Mouse (Mus musculus): ENCODE results near the gene Rtn1. TPM values are rescaled to one million over a fixed set of nuclear protein-coding genes. Genes with fewer than 3 reads are reported as not detected.

Rtn1 gene
- total and polyA plus RNA-seq, 2 experiments from 2014 or later: 1,894 to 3,445 TPM

DNA sequence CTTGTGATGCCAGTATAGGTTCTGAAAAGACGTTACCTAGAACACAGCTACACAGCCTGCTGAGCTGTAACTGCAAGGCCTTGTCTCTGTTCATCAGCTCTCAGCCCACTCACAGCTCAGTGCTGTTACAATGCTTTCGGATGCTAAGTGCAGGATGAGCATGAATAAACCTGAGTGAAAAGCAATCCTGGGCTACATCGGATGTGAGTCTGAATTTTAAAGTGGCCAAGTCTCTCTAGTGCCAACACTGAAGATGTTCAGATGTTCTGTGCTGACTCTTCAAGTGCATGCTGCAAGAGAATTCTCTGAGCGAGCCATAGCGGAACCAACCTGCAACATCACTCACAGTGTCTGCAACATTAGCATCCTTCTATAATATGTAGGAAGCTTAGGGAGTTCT is 32.5 kb downstream of the Rtn1 start:
- Histone ChIP-seq H3K4me2 (ENCODE audit: low read depth, low read length) (no peak overlapping the region), H3K4me3 (ENCODE audit: low read length) (no peak overlapping the region), H3K27me3 (ENCODE audit: insufficient read depth, low read length) (no peaks in the 10 kb centered on the region), H3K36me3 (ENCODE audit: insufficient read depth, low read length) (no peaks in the 10 kb centered on the region), H3K9me3 (ENCODE audit: low read length) (no peaks in the 10 kb centered on the region), H3K9ac (replicated peaks; ENCODE audit: low read length) (no peak overlapping the region), H3K4me1 (ENCODE audit: insufficient read depth, low read length) (peaks cover 26% of the 10 kb centered on the region; the same call in 1 of the 2 replicates), H3K27ac (no peak overlapping the region)
- ATAC-seq (no peak), DNase-seq (ENCODE audit: low spot score) (no peak)
- 62% methylated on average over 5 of the region's 5 CpGs for WGBS
- TF ChIP-seq CTCF (IDR thresholded peaks at IDR 0.05; ENCODE audit: low read depth): no peak

GRCm38 (mm10) chr12:72374823-72375225 is 34.0 kb downstream of the Rtn1 start:
- peak overlapping the region; percentile 40 for H3K4me2 ChIP-seq (ENCODE audit: low read depth, low read length)
- H3K4me1 ChIP-seq (ENCODE audit: insufficient read depth, low read length): peaks cover 26% of the 10 kb centered on the region; the same call in 1 of the 2 replicates
- DNase-seq (ENCODE audit: low spot score): peak; percentile 86
- 11% methylated on average over 11 of the region's 11 CpGs for WGBS
- no peak overlapping the region for H3K4me3 ChIP-seq (ENCODE audit: low read length)
- peak overlapping the region; percentile 31; the same call in 1 of the 2 replicates for H3K9ac ChIP-seq (replicated peaks; ENCODE audit: low read length)
- peak overlapping the region; percentile 84 for H3K27ac ChIP-seq
- no peak for TF ChIP-seq CTCF (IDR thresholded peaks at IDR 0.05; ENCODE audit: low read depth)
- no peaks in the 10 kb centered on the region for H3K27me3 ChIP-seq (ENCODE audit: insufficient read depth, low read length)
- ATAC-seq: peak; percentile 78
- H3K36me3 ChIP-seq (ENCODE audit: insufficient read depth, low read length): no peaks in the 10 kb centered on the region
- no peaks in the 10 kb centered on the region for H3K9me3 ChIP-seq (ENCODE audit: low read length)

DNA sequence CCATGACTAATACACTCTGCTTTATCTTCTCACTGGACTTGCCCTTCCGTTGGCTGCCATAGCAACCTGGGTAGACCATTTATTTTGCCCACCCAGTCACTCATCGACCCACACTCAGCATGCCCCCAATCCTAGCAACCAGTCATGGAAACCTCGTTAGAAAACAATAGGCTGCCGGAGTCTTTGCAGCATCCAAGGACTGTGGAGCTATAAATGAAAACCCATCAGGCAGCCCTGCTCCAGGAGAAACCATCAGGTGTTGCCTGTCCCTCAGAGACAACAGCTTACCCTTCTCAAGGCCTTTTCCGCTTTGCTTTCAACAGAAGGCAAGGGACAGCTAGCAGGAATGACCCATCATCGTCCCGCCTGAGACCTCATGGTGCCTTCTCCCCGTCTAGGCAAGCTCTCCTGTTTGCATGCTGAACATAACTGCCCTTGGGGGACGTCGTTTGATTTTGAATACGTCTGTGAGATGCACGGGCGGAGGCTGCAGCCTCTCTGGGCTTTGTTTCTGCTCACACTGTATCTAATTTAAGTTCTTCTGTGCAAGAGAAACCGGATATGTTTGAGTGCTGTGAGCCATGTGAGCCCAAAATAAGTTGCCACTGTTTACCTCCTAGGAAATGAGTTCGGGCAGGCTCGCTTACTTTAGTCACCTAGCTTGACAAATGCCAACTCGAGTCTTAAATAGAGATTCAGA is 34.8 kb downstream of the Rtn1 start:
- Histone ChIP-seq H3K27ac (peak overlapping the region; percentile 84), H3K4me2 (ENCODE audit: low read depth, low read length) (peak overlapping the region; percentile 40), H3K36me3 (ENCODE audit: insufficient read depth, low read length) (no peaks in the 10 kb centered on the region), H3K4me3 (ENCODE audit: low read length) (no peak overlapping the region), H3K27me3 (ENCODE audit: insufficient read depth, low read length) (no peaks in the 10 kb centered on the region), H3K9me3 (ENCODE audit: low read length) (no peaks in the 10 kb centered on the region), H3K4me1 (ENCODE audit: insufficient read depth, low read length) (peaks cover 26% of the 10 kb centered on the region; the same call in 1 of the 2 replicates), H3K9ac (replicated peaks; ENCODE audit: low read length) (no peak overlapping the region)
- WGBS: 13% methylated on average over 17 of the region's 17 CpGs
- TF ChIP-seq CTCF (IDR thresholded peaks at IDR 0.05; ENCODE audit: low read depth): no peak
- peak; percentile 87 for ATAC-seq
- peak; percentile 81 for DNase-seq (ENCODE audit: low spot score)

GRCm38 (mm10) chr12:72370081-72370480 is 38.8 kb downstream of the Rtn1 start:
- TF ChIP-seq CTCF (IDR thresholded peaks at IDR 0.05; ENCODE audit: low read depth): no peak
- 43% methylated on average over 5 of the region's 5 CpGs for WGBS
- H3K27ac ChIP-seq: no peak overlapping the region
- ATAC-seq (no peak), DNase-seq (ENCODE audit: low spot score) (peak; percentile 62)
- H3K4me2 ChIP-seq (ENCODE audit: low read depth, low read length): no peak overlapping the region
- H3K9ac ChIP-seq (replicated peaks; ENCODE audit: low read length): no peak overlapping the region
- H3K4me1 ChIP-seq (ENCODE audit: insufficient read depth, low read length): peaks cover 35% of the 10 kb centered on the region
- H3K9me3 ChIP-seq (ENCODE audit: low read length): no peaks in the 10 kb centered on the region
- H3K36me3 ChIP-seq (ENCODE audit: insufficient read depth, low read length): no peaks in the 10 kb centered on the region
- H3K27me3 ChIP-seq (ENCODE audit: insufficient read depth, low read length): no peaks in the 10 kb centered on the region
- H3K4me3 ChIP-seq (ENCODE audit: low read length): no peak overlapping the region

DNA sequence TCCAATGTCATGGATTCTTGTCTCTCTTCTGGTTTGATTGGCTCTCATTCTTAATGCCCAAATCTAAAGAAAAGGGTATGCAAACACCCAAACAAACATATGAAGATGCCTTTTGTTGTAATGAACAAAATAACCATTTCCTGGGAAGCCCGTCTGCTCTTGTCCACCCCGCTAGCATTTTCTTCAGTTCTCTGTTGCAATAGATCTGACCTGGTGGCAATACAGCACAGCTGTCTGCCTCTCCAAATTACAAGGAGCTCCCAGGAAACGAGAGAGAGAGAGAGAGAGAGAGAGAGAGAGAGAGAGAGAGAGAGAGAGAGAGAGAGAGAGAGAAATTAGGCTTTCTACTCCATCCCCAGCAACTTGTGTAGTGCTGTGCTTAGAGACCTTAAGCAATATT is 42.1 kb downstream of the Rtn1 start:
- Histone ChIP-seq H3K4me1 (ENCODE audit: insufficient read depth, low read length) (peaks cover 20% of the 10 kb centered on the region), H3K4me3 (ENCODE audit: low read length) (no peak overlapping the region), H3K4me2 (ENCODE audit: low read depth, low read length) (no peak overlapping the region), H3K27me3 (ENCODE audit: insufficient read depth, low read length) (no peaks in the 10 kb centered on the region), H3K36me3 (ENCODE audit: insufficient read depth, low read length) (no peaks in the 10 kb centered on the region), H3K9me3 (ENCODE audit: low read length) (no peaks in the 10 kb centered on the region), H3K27ac (peak overlapping the region; percentile 61; the same call in 1 of the 2 replicates), H3K9ac (replicated peaks; ENCODE audit: low read length) (no peak overlapping the region)
- TF ChIP-seq CTCF (IDR thresholded peaks at IDR 0.05; ENCODE audit: low read depth): no peak
- no peak for ATAC-seq
- DNase-seq (ENCODE audit: low spot score): no peak
- WGBS: 37% methylated on average over 3 of the region's 3 CpGs

GRCm38 (mm10) chr12:72366104-72366437 is 42.8 kb downstream of the Rtn1 start:
- H3K9ac ChIP-seq (replicated peaks; ENCODE audit: low read length): no peak overlapping the region
- no CpG with 5 or more reads among the region's 2 CpGs for WGBS
- no peak for TF ChIP-seq CTCF (IDR thresholded peaks at IDR 0.05; ENCODE audit: low read depth)
- peak; percentile 39 for DNase-seq (ENCODE audit: low spot score)
- peak overlapping the region; percentile 61; the same call in 1 of the 2 replicates for H3K27ac ChIP-seq
- H3K4me1 ChIP-seq (ENCODE audit: insufficient read depth, low read length): peaks cover 20% of the 10 kb centered on the region
- no peak overlapping the region for H3K4me2 ChIP-seq (ENCODE audit: low read depth, low read length)
- no peaks in the 10 kb centered on the region for H3K36me3 ChIP-seq (ENCODE audit: insufficient read depth, low read length)
- H3K27me3 ChIP-seq (ENCODE audit: insufficient read depth, low read length): no peaks in the 10 kb centered on the region
- no peak overlapping the region for H3K4me3 ChIP-seq (ENCODE audit: low read length)
- H3K9me3 ChIP-seq (ENCODE audit: low read length): no peaks in the 10 kb centered on the region
- ATAC-seq: peak; percentile 82
